Mouse (Mus musculus) megakaryocyte-erythroid progenitor cell, adult 5 weeks (primary cell): ENCODE results near the gene D130040H23Rik. TPM values are rescaled to one million over a fixed set of nuclear protein-coding genes. Genes with fewer than 3 reads are reported as not detected.

Experiments
- polyA plus RNA-seq: library from polyadenylated mRNA; stranded (reverse); fragments of >175 nt; gene quantifications from 2 replicates; pipeline ENCODE4 v1.2.3, GENCODE M21; 2012

The D130040H23Rik gene
- polyA plus RNA-seq = 0.06 and 0.12 TPM in 2 replicates

DNA sequence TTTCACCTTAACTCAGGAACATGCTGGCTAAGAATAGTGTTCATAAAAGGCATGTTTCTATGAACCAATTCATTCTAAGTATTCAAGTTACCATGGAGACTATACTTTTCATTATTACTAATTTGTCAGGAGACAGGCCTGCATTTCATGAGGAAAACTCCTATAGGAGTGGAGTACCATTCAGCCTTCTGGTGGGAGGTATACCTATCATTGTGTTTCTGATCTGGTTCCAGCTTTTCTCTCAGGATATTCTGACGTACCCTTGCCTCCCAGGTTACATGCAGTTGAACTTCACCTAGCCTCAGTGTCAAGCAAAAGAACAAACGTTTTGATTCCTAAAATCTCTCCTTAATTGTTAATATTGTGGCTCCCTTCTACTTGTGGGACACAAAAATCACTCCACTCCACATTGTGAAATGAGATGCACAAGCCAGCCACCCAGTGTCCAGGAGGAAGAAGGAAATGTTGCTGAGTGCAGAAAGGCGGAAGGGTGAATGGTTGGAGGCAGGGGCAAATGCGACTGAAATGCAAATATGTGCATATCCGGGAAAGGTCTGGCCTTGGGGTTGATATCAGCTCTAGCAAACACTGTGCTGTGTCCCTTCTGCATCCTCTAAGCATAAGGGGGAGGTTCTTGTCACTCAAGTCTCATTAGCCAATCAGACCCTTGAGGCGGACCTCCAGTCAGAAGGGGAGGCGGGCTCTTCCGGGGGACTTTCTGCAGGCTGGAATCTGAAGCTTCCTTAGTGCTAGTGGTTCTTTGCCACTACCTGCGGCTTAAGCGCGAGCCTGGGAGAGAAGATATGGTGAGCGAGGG, at the start of gene D130040H23Rik:
Gene D130040H23Rik, plus strand, starts transcription at position 695 of the 817 bp plus-strand sequence.

Other genes starting within 250 kb of the D130040H23Rik start
- gene Zfp930, start 62.0 kb upstream of the D130040H23Rik start, polyA plus RNA-seq = 0.37 and 0.75 TPM in 2 replicates
- not detected in 2 replicates for gene Gm9495, start 182.5 kb downstream of the D130040H23Rik start, polyA plus RNA-seq